In genomic region chr11:62675480-62676289, GRCm38 (mm10) we compare ENCODE assay signal across 8 mouse cellular contexts. TPM values are rescaled to one million over a fixed set of nuclear protein-coding genes. Genes with fewer than 3 reads are reported as not detected.
A peak's percentile ranks its signal among the peaks of the same experiment; 100 is the strongest.
DNase-seq lines count a peak whose midpoint lies in the region; ATAC-seq and TF ChIP-seq lines count a peak whose summit lies in the region.

No protein-coding gene starts in this region.

- H3K9ac ChIP-seq in MEL (ENCODE audit: control insufficient read depth, low read depth, low read length, poor library complexity, severe bottlenecking) = peak overlapping the region; percentile 64
- H3K9ac ChIP-seq in forebrain, embryonic 16.5 days (replicated peaks; ENCODE audit: low read depth, low read length) = peak overlapping the region; percentile 37

- peak; percentile 62 to 99 (median 81) for TF ChIP-seq CTCF in MEL (IDR thresholded peaks at IDR 0.05 in 2 of 3, conservative IDR thresholded peaks at IDR 0.05 in 1 of 3; ENCODE audit: control insufficient read depth in 1 of 3, insufficient read depth in 1 of 3, low read depth in 2 of 3, low read length in 3 of 3, poor library complexity in 1 of 3, severe bottlenecking in 1 of 3)
- TF ChIP-seq CTCF in lung, adult 2 months (IDR thresholded peaks at IDR 0.05; ENCODE audit: insufficient read depth, low read length) = peak; percentile 78

- no peak overlapping the region for H3K27ac ChIP-seq in MEL (ENCODE audit: control insufficient read depth, low read depth, low read length)
- no peak overlapping the region for H3K27ac ChIP-seq in forebrain, embryonic 16.5 days (ENCODE audit: low read length)

- ATAC-seq in forebrain, embryonic 16.5 days = peak; percentile 96
- ATAC-seq in neutrophil, adult 5-6 weeks (ENCODE audit: extremely low read depth, insufficient number of reproducible peaks, low FRiP score, poor library complexity, severe bottlenecking) = peak; percentile 86

- H3K4me3 ChIP-seq in MEL (ENCODE audit: control insufficient read depth in 1 of 2, insufficient read depth in 1 of 2, low read depth in 2 of 2, low read length in 2 of 2) = peak overlapping the region; percentile 61 to 74
- no peak overlapping the region for H3K4me3 ChIP-seq in forebrain, embryonic 16.5 days (replicated peaks; ENCODE audit: low read length)
- peak overlapping the region; percentile 29 for H3K4me3 ChIP-seq in lung, adult 2 months (replicated peaks; ENCODE audit: extremely low read depth, low read depth, low read length)

- H3K79me2 ChIP-seq in MEL (ENCODE audit: control insufficient read depth, insufficient read depth, low read length, poor library complexity) = no peaks in the 10 kb centered on the region

- peaks cover 0 to 4% of the 10 kb centered on the region in 2 experiments; a peak in 2 of 4 replicates for H3K4me1 ChIP-seq in MEL (ENCODE audit: control insufficient read depth in 1 of 2, insufficient read depth in 2 of 2, low read length in 2 of 2)
- 0 out of 2 replicates have a peak, but pooled peaks cover 3% of the 10 kb centered on the region for H3K4me1 ChIP-seq in forebrain, embryonic 16.5 days (replicated peaks; ENCODE audit: control insufficient read depth, insufficient read depth, low read length)
- H3K4me1 ChIP-seq in lung, adult 2 months (ENCODE audit: control insufficient read depth, insufficient read depth, low read length) = 0 out of 2 replicates have a peak, but pooled peaks cover 3% of the 10 kb centered on the region

- no peak for TF ChIP-seq EP300 in MEL (IDR thresholded peaks at IDR 0.05; ENCODE audit: low read depth in 1 of 2, low read length in 2 of 2)

- intact Hi-C loops in heart, postnatal 36 days (cut with DNase I) = loop anchor here (1.0 to 2.0 kb wide), 2 partner anchors 27 to 62 kb away; partner anchors contain the start of genes Lrrc75a and Mmgt2

- WGBS in forebrain, embryonic 16.5 days = 17% methylated on average over 17 of the region's 17 CpGs
- 15% methylated on average over 17 of the region's 17 CpGs for WGBS in lung, adult 2 months

- H3K27me3 ChIP-seq in MEL (ENCODE audit: control insufficient read depth in 1 of 2, insufficient read depth in 2 of 2, low read length in 2 of 2) = no peaks in the 10 kb centered on the region; a peak in 1 of 4 replicates
- H3K27me3 ChIP-seq in forebrain, embryonic 16.5 days (replicated peaks; ENCODE audit: control insufficient read depth, insufficient read depth, low read length) = no peaks in the 10 kb centered on the region

- H3K9me3 ChIP-seq in MEL (replicated peaks; ENCODE audit: insufficient read depth, low read length) = no peaks in the 10 kb centered on the region
- no peaks in the 10 kb centered on the region for H3K9me3 ChIP-seq in forebrain, embryonic 16.5 days (ENCODE audit: control insufficient read depth, low read length)

- H3K36me3 ChIP-seq in MEL (ENCODE audit: control insufficient read depth in 1 of 2, insufficient read depth in 2 of 2, low read length in 2 of 2) = no peaks in the 10 kb centered on the region
- H3K36me3 ChIP-seq in forebrain, embryonic 16.5 days (ENCODE audit: control insufficient read depth, insufficient read depth) = no peaks in the 10 kb centered on the region

- peak overlapping the region; percentile 44 for H3K4me2 ChIP-seq in forebrain, embryonic 16.5 days (ENCODE audit: low read length)

- TF ChIP-seq RAD21 in MEL (IDR thresholded peaks at IDR 0.05; ENCODE audit: low read depth, low read length) = peak; percentile 98

- DNase-seq in MEL (ENCODE audit: low read depth, low spot score) = peak; percentile 94
- DNase-seq in cerebellum, adult 11-12 months = peak; percentile 51
- DNase-seq in heart, postnatal 36 days = peak; percentile 60 to 64
- peak; percentile 51 to 87 for DNase-seq in layer of hippocampus, adult 18-20 months (ENCODE audit: low spot score in 2 of 2)
- peak; percentile 38 for DNase-seq in lung, adult 2 months
- peak; percentile 33 to 70 for DNase-seq in thymus, postnatal 10 days (ENCODE audit: low spot score in 2 of 2)

- peak in 1 of 2 experiments; percentile 29; a peak in 1 of 4 replicates for TF ChIP-seq POLR2A in MEL (IDR thresholded peaks at IDR 0.05; ENCODE audit: control insufficient read depth in 1 of 2, insufficient read depth in 1 of 2, low read depth in 1 of 2, low read length in 2 of 2, poor library complexity in 1 of 2)
- TF ChIP-seq POLR2A in lung, adult 2 months (IDR thresholded peaks at IDR 0.05; ENCODE audit: borderline replicate concordance, extremely low read depth, low read depth, low read length) = no peak

TF ChIP-seq in MEL, 35 proteins besides CTCF, POLR2A, EP300 and RAD21:
- TF ChIP-seq E2F4 (IDR thresholded peaks at IDR 0.05; ENCODE audit: borderline replicate concordance, low read depth, low read length) (no peak), MXI1 (IDR thresholded peaks at IDR 0.05; ENCODE audit: low read depth, low read length) (no peak), POLR2AphosphoS5 (IDR thresholded peaks at IDR 0.05; ENCODE audit: borderline replicate concordance, low read depth, low read length) (no peak), RCOR1 (IDR thresholded peaks at IDR 0.05; ENCODE audit: low read depth, low read length) (no peak), USF1 (IDR thresholded peaks at IDR 0.05; ENCODE audit: low read depth, low read length) (no peak), SIN3A (IDR thresholded peaks at IDR 0.05; ENCODE audit: low read length) (peak; percentile 70), GATA1 (IDR thresholded peaks at IDR 0.05; ENCODE audit: low read depth, low read length) (no peak), TBP (IDR thresholded peaks at IDR 0.05; ENCODE audit: low read depth, low read length) (no peak; the same call in 1 of the 2 replicates), HCFC1 (IDR thresholded peaks at IDR 0.05; ENCODE audit: low read depth, low read length) (peak; percentile 65), ZMIZ1 (IDR thresholded peaks at IDR 0.05; ENCODE audit: low read depth, low read length) (no peak), SMC3 (IDR thresholded peaks at IDR 0.05; ENCODE audit: low read depth, low read length) (peak; percentile 99), ZC3H11A (IDR thresholded peaks at IDR 0.05; ENCODE audit: low read depth, low read length) (peak; percentile 94), CHD1 (IDR thresholded peaks at IDR 0.05; ENCODE audit: low read depth, low read length) (no peak), MAFK (IDR thresholded peaks at IDR 0.05; ENCODE audit: borderline replicate concordance, low read depth, low read length) (no peak), JUND (IDR thresholded peaks at IDR 0.05; ENCODE audit: low read depth, low read length) (no peak), ELF1 (IDR thresholded peaks at IDR 0.05; ENCODE audit: low read depth, low read length) (peak; percentile 75), KAT2A (conservative IDR thresholded peaks at IDR 0.05; ENCODE audit: low read depth, low read length) (no peak), ETS1 (IDR thresholded peaks at IDR 0.05; ENCODE audit: low read depth, low read length) (no peak), MEF2A (IDR thresholded peaks at IDR 0.05; ENCODE audit: extremely low read depth, insufficient replicate concordance, low read depth, low read length, poor library complexity, severe bottlenecking) (no peak), GABPA (IDR thresholded peaks at IDR 0.05; ENCODE audit: low read depth, low read length) (no peak), USF2 (IDR thresholded peaks at IDR 0.05; ENCODE audit: borderline replicate concordance in 1 of 2, insufficient read depth in 1 of 2, low read depth in 1 of 2, low read length in 2 of 2) (no peak), MAX (IDR thresholded peaks at IDR 0.05; ENCODE audit: low read length) (no peak), MAZ (IDR thresholded peaks at IDR 0.05; ENCODE audit: low read depth, low read length) (no peak), CHD2 (IDR thresholded peaks at IDR 0.05; ENCODE audit: low read length) (no peak), NELFE (IDR thresholded peaks at IDR 0.05; ENCODE audit: low read depth, low read length) (no peak), UBTF (IDR thresholded peaks at IDR 0.05; ENCODE audit: borderline replicate concordance, insufficient read depth, low read depth, low read length) (no peak), TCF12 (IDR thresholded peaks at IDR 0.05; ENCODE audit: low read depth, low read length) (peak; percentile 24; the same call in 1 of the 2 replicates), TAL1 (IDR thresholded peaks at IDR 0.05; ENCODE audit: low read length) (0 out of 2 replicates have a peak, but pooled peaks have one; percentile 2), ZKSCAN1 (IDR thresholded peaks at IDR 0.05; ENCODE audit: low read depth, low read length) (no peak), MYC (IDR thresholded peaks at IDR 0.05; ENCODE audit: low read depth, low read length) (0 out of 2 replicates have a peak, but pooled peaks have one; percentile 35)

RNA-seq across cellular contexts. Expression of gene Mmgt2, which starts 27.2 kb away (rescaled TPM):
- 21.8 and 24.1 TPM in 2 replicates for total RNA-seq in MEL (2012; rRNA removed)
- polyA plus RNA-seq in MEL (2012; ENCODE audit: insufficient read depth in 1 of 2, insufficient read length in 2 of 2, low read depth in 1 of 2, low replicate concordance in 2 of 2, missing spikeins in 1 of 2) = 10 to 100 TPM in 1 of 2 experiments, not detected in 1; 51.9 TPM
- 28.5 and 29.2 TPM in 2 replicates for polyA plus RNA-seq in forebrain, embryonic 16.5 days (2015; fragmentation: Nextera tagmentation; extraction: Ambion mirVana)
- total RNA-seq in heart, postnatal 36 days (2021) = 1 to 10 TPM; 5.4 to 9.9 TPM
- total RNA-seq in layer of hippocampus, adult 18-20 months (2021) = 10 to 100 TPM; 14.2 to 15.9 TPM
- 38.6 and 38.8 TPM in 2 replicates for polyA plus RNA-seq in lung, adult 2 months (2012; rRNA removed)
- total RNA-seq in neutrophil, adult 5-6 weeks (2017) = 7.6 and 12.6 TPM in 2 replicates

RNA-seq across cellular contexts. Expression of gene Lrrc75a, which starts 27.4 kb away (rescaled TPM):
- total RNA-seq in MEL (2012; rRNA removed) = 6.0 and 7.0 TPM in 2 replicates
- 1 to 10 TPM in 1 of 2 experiments, not detected in 1; 8.9 TPM for polyA plus RNA-seq in MEL (2012; ENCODE audit: insufficient read depth in 1 of 2, insufficient read length in 2 of 2, low read depth in 1 of 2, low replicate concordance in 2 of 2, missing spikeins in 1 of 2)
- 9.7 and 10.6 TPM in 2 replicates for polyA plus RNA-seq in forebrain, embryonic 16.5 days (2015; fragmentation: Nextera tagmentation; extraction: Ambion mirVana)
- total RNA-seq in heart, postnatal 36 days (2021) = 1 to 10 TPM; 4.4 to 7.1 TPM
- 1 to 10 TPM; 8.5 to 8.7 TPM for total RNA-seq in layer of hippocampus, adult 18-20 months (2021)
- 25.8 and 29.0 TPM in 2 replicates for polyA plus RNA-seq in lung, adult 2 months (2012; rRNA removed)
- total RNA-seq in neutrophil, adult 5-6 weeks (2017) = 3.2 and 3.4 TPM in 2 replicates

RNA-seq across cellular contexts. Expression of gene Zfp287, which starts 56.0 kb away (rescaled TPM):
- not detected in 2 replicates for total RNA-seq in MEL (2012; rRNA removed)
- polyA plus RNA-seq in MEL (2012; ENCODE audit: insufficient read depth in 1 of 2, insufficient read length in 2 of 2, low read depth in 1 of 2, low replicate concordance in 2 of 2, missing spikeins in 1 of 2) = not detected
- 27.1 and 29.0 TPM in 2 replicates for polyA plus RNA-seq in forebrain, embryonic 16.5 days (2015; fragmentation: Nextera tagmentation; extraction: Ambion mirVana)
- total RNA-seq in heart, postnatal 36 days (2021) = 1 to 10 TPM; 2.0 to 2.6 TPM
- 10 to 100 TPM; 15.1 to 16.0 TPM for total RNA-seq in layer of hippocampus, adult 18-20 months (2021)
- 2.8 and 3.9 TPM in 2 replicates for polyA plus RNA-seq in lung, adult 2 months (2012; rRNA removed)
- 10.6 and 12.8 TPM in 2 replicates for total RNA-seq in neutrophil, adult 5-6 weeks (2017)

Comparison
In these comparisons a context has a peak if more than half of its experiments do, and no peak if none do; other contexts are left out.
1. DNase-seq: peak in every context shown above with its lines; median percentile 94 in MEL; 69 in layer of hippocampus, adult 18-20 months; 62 in heart, postnatal 36 days; 52 in thymus, postnatal 10 days; 51 in cerebellum, adult 11-12 months; 38 in lung, adult 2 months.